Mouse (Mus musculus): ENCODE data around the gene Acss1. TPM values are rescaled to one million over a fixed set of nuclear protein-coding genes. Genes with fewer than 3 reads are reported as not detected.

Gene Acss1
- polyA plus RNA-seq, 1 experiment from 2014 or later = 17.6 TPM

- 65% methylated on average over 13 of the region's 13 CpGs for whole genome bisulfite sequencing
- no peaks in the 10 kb centered on the region for H3K36me3 ChIP-seq (replicated peaks)
- no peak for DNase-seq (ENCODE audit: extremely low spot score, low spot score)
- H3K4me3 ChIP-seq = no peak overlapping the region
- H3K27me3 ChIP-seq (ENCODE audit: poor library complexity, severe bottlenecking) = no peaks in the 10 kb centered on the region
- H3K27ac ChIP-seq = peak overlapping the region; percentile 13; the same call in 1 of the 2 replicates
- no peaks in the 10 kb centered on the region for H3K9me3 ChIP-seq
- H3K4me1 ChIP-seq = peaks cover 53% of the 10 kb centered on the region
Measured at GRCm38 (mm10) chr2:150648300-150648895, 19.9 kb downstream of the Acss1 start.

GRCm38 (mm10) chr2:150647681-150648299 is 20.5 kb downstream of the Acss1 start:
- WGBS = 79% methylated on average over 14 of the region's 14 CpGs
- DNase-seq (ENCODE audit: extremely low spot score, low spot score) = no peak
- Histone ChIP-seq H3K36me3 (replicated peaks) (no peaks in the 10 kb centered on the region), H3K4me1 (peaks cover 59% of the 10 kb centered on the region), H3K27me3 (ENCODE audit: poor library complexity, severe bottlenecking) (no peaks in the 10 kb centered on the region), H3K27ac (peak overlapping the region; percentile 13; the same call in 1 of the 2 replicates), H3K9me3 (no peaks in the 10 kb centered on the region), H3K4me3 (no peak overlapping the region)

GRCm38 (mm10) chr2:150646411-150647121 is 21.7 kb downstream of the Acss1 start:
- no peaks in the 10 kb centered on the region for H3K9me3 ChIP-seq
- H3K36me3 ChIP-seq (replicated peaks) = no peaks in the 10 kb centered on the region
- H3K4me1 ChIP-seq = peaks cover 64% of the 10 kb centered on the region
- H3K27ac ChIP-seq = peak overlapping the region; percentile 11; the same call in 1 of the 2 replicates
- H3K4me3 ChIP-seq = no peak overlapping the region
- no peaks in the 10 kb centered on the region for H3K27me3 ChIP-seq (ENCODE audit: poor library complexity, severe bottlenecking)
- no peak for DNase-seq (ENCODE audit: extremely low spot score, low spot score)
- 92% methylated on average over 8 of the region's 8 CpGs for WGBS

- Histone ChIP-seq H3K36me3 (replicated peaks) (no peaks in the 10 kb centered on the region), H3K27me3 (ENCODE audit: poor library complexity, severe bottlenecking) (no peaks in the 10 kb centered on the region), H3K4me3 (no peak overlapping the region), H3K27ac (peak overlapping the region; percentile 86), H3K4me1 (peaks cover 51% of the 10 kb centered on the region), H3K9me3 (no peaks in the 10 kb centered on the region)
- DNase-seq (ENCODE audit: extremely low spot score, low spot score) = no peak
- WGBS = 94% methylated on average over 4 of the region's 4 CpGs
Measured at GRCm38 (mm10) chr2:150645225-150645624, 23.1 kb downstream of the Acss1 start.

- H3K4me3 ChIP-seq = no peak overlapping the region
- H3K27ac ChIP-seq = peak overlapping the region; percentile 86
- H3K36me3 ChIP-seq (replicated peaks) = peaks cover 4% of the 10 kb centered on the region; the same call in 1 of the 2 replicates
- no peaks in the 10 kb centered on the region for H3K9me3 ChIP-seq
- H3K4me1 ChIP-seq = peaks cover 45% of the 10 kb centered on the region
- WGBS = 58% methylated on average over 8 of the region's 8 CpGs
- DNase-seq (ENCODE audit: extremely low spot score, low spot score) = peak; percentile 68
- no peaks in the 10 kb centered on the region for H3K27me3 ChIP-seq (ENCODE audit: poor library complexity, severe bottlenecking)
Measured at GRCm38 (mm10) chr2:150643726-150644415, 24.4 kb downstream of the Acss1 start.

- no peak for DNase-seq (ENCODE audit: extremely low spot score, low spot score)
- peaks cover 47% of the 10 kb centered on the region for H3K4me1 ChIP-seq
- H3K36me3 ChIP-seq (replicated peaks) = peaks cover 4% of the 10 kb centered on the region; the same call in 1 of the 2 replicates
- no peak overlapping the region for H3K4me3 ChIP-seq
- no peaks in the 10 kb centered on the region for H3K27me3 ChIP-seq (ENCODE audit: poor library complexity, severe bottlenecking)
- WGBS = 91% methylated on average over 1 of the region's 1 CpGs
- no peaks in the 10 kb centered on the region for H3K9me3 ChIP-seq
- peak overlapping the region; percentile 86 for H3K27ac ChIP-seq
Measured at GRCm38 (mm10) chr2:150643166-150643565, 25.1 kb downstream of the Acss1 start.

- H3K36me3 ChIP-seq (replicated peaks) = peaks cover 4% of the 10 kb centered on the region; the same call in 1 of the 2 replicates
- H3K27ac ChIP-seq = peak overlapping the region; percentile 83
- peaks cover 32% of the 10 kb centered on the region for H3K4me1 ChIP-seq
- peaks cover 8% of the 10 kb centered on the region; the same call in 1 of the 2 replicates for H3K9me3 ChIP-seq
- H3K4me3 ChIP-seq = no peak overlapping the region
- 46% methylated on average over 2 of the region's 2 CpGs for WGBS
- no peaks in the 10 kb centered on the region for H3K27me3 ChIP-seq (ENCODE audit: poor library complexity, severe bottlenecking)
- no peak for DNase-seq (ENCODE audit: extremely low spot score, low spot score)
Measured at GRCm38 (mm10) chr2:150638370-150638733, 29.9 kb downstream of the Acss1 start.

- Histone ChIP-seq H3K27ac (peak overlapping the region; percentile 83), H3K4me3 (peak overlapping the region; percentile 4; the same call in 1 of the 2 replicates), H3K9me3 (peaks cover 9% of the 10 kb centered on the region; the same call in 1 of the 2 replicates), H3K36me3 (replicated peaks) (peaks cover 4% of the 10 kb centered on the region; the same call in 1 of the 2 replicates), H3K4me1 (peaks cover 27% of the 10 kb centered on the region), H3K27me3 (ENCODE audit: poor library complexity, severe bottlenecking) (no peaks in the 10 kb centered on the region)
- no peak for DNase-seq (ENCODE audit: extremely low spot score, low spot score)
- WGBS = 58% methylated on average over 6 of the region's 6 CpGs
Measured at GRCm38 (mm10) chr2:150637702-150638369, 30.5 kb downstream of the Acss1 start.

- DNase-seq (ENCODE audit: extremely low spot score, low spot score) = no peak
- Histone ChIP-seq H3K36me3 (replicated peaks) (peaks cover 4% of the 10 kb centered on the region; the same call in 1 of the 2 replicates), H3K27ac (no peak overlapping the region), H3K9me3 (peaks cover 9% of the 10 kb centered on the region; the same call in 1 of the 2 replicates), H3K27me3 (ENCODE audit: poor library complexity, severe bottlenecking) (no peaks in the 10 kb centered on the region), H3K4me3 (no peak overlapping the region), H3K4me1 (peaks cover 21% of the 10 kb centered on the region)
- WGBS = 77% methylated on average over 3 of the region's 3 CpGs
Measured at GRCm38 (mm10) chr2:150635877-150636446, 32.3 kb downstream of the Acss1 start.

GRCm38 (mm10) chr2:150629255-150629654 is 39.0 kb downstream of the Acss1 start:
- 86% methylated on average over 4 of the region's 4 CpGs for WGBS
- no peak for DNase-seq (ENCODE audit: extremely low spot score, low spot score)
- no peak overlapping the region for H3K4me3 ChIP-seq
- no peaks in the 10 kb centered on the region for H3K4me1 ChIP-seq
- H3K27me3 ChIP-seq (ENCODE audit: poor library complexity, severe bottlenecking) = no peaks in the 10 kb centered on the region
- H3K27ac ChIP-seq = no peak overlapping the region
- peaks cover 9% of the 10 kb centered on the region; the same call in 1 of the 2 replicates for H3K9me3 ChIP-seq
- H3K36me3 ChIP-seq (replicated peaks) = peaks cover 17% of the 10 kb centered on the region; the same call in 1 of the 2 replicates

GRCm38 (mm10) chr2:150627140-150627539 is 41.2 kb downstream of the Acss1 start:
- peaks cover 17% of the 10 kb centered on the region; the same call in 1 of the 2 replicates for H3K36me3 ChIP-seq (replicated peaks)

More at GRCm38 (mm10) chr2:150627140-150627539, 41.2 kb downstream of the Acss1 start:
- no peak for DNase-seq (ENCODE audit: extremely low spot score, low spot score)
- Histone ChIP-seq H3K27me3 (ENCODE audit: poor library complexity, severe bottlenecking) (no peaks in the 10 kb centered on the region), H3K9me3 (no peaks in the 10 kb centered on the region), H3K27ac (no peak overlapping the region), H3K4me1 (no peaks in the 10 kb centered on the region), H3K4me3 (no peak overlapping the region)
- WGBS = 77% methylated on average over 6 of the region's 6 CpGs

Measured in forebrain, embryonic 10.5 days (tissue).